Comparison of ENCODE assay signal across 19 mouse cellular contexts in genomic region chr6:87018874-87019273, GRCm38 (mm10). TPM values are rescaled to one million over a fixed set of nuclear protein-coding genes. Genes with fewer than 3 reads are reported as not detected.
DNase-seq lines count a peak whose midpoint lies in the region; ATAC-seq lines count a peak whose summit lies in the region.
"Had no signal": no experiment of that assay in that cellular context is flagged by ENCODE, and none has a peak within 500 bp of the region (broad histone marks: within the 10 kb centered on the region; RNA-seq: fewer than 3 reads in every experiment).

No protein-coding gene starts in this region.

- H3K36me3 ChIP-seq in forebrain, embryonic 15.5 days, result peaks cover 54% of the 10 kb centered on the region

- H3K27ac ChIP-seq in forebrain, embryonic 15.5 days (replicated peaks), result no peak overlapping the region

- WGBS in forebrain, embryonic 15.5 days, result 91% methylated on average over 8 of the region's 8 CpGs

- no peak overlapping the region for H3K4me3 ChIP-seq in forebrain, embryonic 15.5 days

- H3K9me3 ChIP-seq in forebrain, embryonic 15.5 days, result no peaks in the 10 kb centered on the region

- DNase-seq in frontal cortex, postnatal 10 days (ENCODE audit: low spot score in 2 of 2), result no peak
- DNase-seq in brain, adult 2 months (ENCODE audit: low read depth, low spot score), result peak; percentile 47
- DNase-seq: adrenal gland, adult 2 months; adrenal gland, adult 8-10 months; adrenal gland, postnatal 10 days; adrenal gland, postnatal 14 days; adrenal gland, postnatal 25 days; adrenal gland, postnatal 36 days; B cell, adult 2 months; cerebellum, adult 11 months; cerebellum, adult 11-12 months; cerebellum, adult 18-20 months; cerebellum, adult 2 months had no signal

- H3K4me2 ChIP-seq in forebrain, embryonic 15.5 days (replicated peaks), result no peak overlapping the region

- no peaks in the 10 kb centered on the region for H3K27me3 ChIP-seq in forebrain, embryonic 15.5 days
- H3K27me3 ChIP-seq: CH12.LX, Patski had no signal

- H3K9ac ChIP-seq in forebrain, embryonic 15.5 days (replicated peaks), result no peak overlapping the region

- no peaks in the 10 kb centered on the region for H3K4me1 ChIP-seq in forebrain, embryonic 15.5 days

- peak; percentile 75 for ATAC-seq in frontal cortex, adult (ENCODE audit: low TSS enrichment)
- ATAC-seq in forebrain, embryonic 15.5 days (replicated peaks), result no peak
- ATAC-seq: activated CD4-positive, CD25-positive, alpha-beta regulatory T cell, adult 4 months; CD4-positive, CD25-positive, alpha-beta regulatory T cell, adult 4 months; Patski had no signal

RNA-seq across cellular contexts. Expression of gene Nfu1, which starts 9.8 kb away (rescaled TPM):
- polyA plus RNA-seq in forebrain, embryonic 15.5 days (2015; fragmentation: Nextera tagmentation; extraction: Ambion mirVana), result 101 and 106 TPM in 2 replicates

RNA-seq across cellular contexts. Expression of gene Gfpt1, which starts 23.8 kb away (rescaled TPM):
- polyA plus RNA-seq in forebrain, embryonic 15.5 days (2015; fragmentation: Nextera tagmentation; extraction: Ambion mirVana), result 18.6 and 19.6 TPM in 2 replicates
